Mouse (Mus musculus): ENCODE results near the gene Gna15. TPM values are rescaled to one million over a fixed set of nuclear protein-coding genes. Genes with fewer than 3 reads are reported as not detected.

Gene Gna15
- polyA plus RNA-seq, 1 experiment from 2014 or later: 1.00 TPM

DNA sequence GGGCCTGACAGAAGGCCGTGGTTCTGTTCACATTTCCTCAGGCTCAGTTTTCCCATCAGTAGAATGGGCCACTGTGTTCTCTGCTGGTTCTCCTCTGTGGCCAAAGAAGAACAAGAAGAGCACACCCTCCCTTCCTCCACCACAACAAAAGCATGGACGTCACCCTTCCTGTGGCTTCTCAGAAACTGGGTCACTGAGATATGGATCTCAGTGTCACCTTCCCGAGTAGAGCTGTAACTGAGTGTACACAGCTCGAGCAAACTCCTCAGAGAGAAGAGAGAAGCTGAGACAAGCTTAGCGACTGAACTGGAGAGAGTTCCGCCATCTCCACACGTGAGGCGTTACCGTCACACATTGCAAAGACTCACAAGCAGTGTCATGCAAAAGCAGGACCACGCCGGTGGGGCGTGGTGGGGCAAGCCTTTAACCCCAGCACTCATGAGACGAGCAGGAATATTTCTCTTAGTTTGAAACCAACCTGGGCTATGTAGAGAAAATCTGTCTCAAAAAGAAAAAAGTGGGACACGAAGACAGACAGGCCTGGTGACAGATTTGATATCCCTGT lies 13.7 kb downstream of the Gna15 start:
- ATAC-seq (replicated peaks; ENCODE audit: low FRiP score): no peak
- H3K27ac ChIP-seq: no peak overlapping the region
- H3K4me2 ChIP-seq: no peak overlapping the region
- peaks cover 16% of the 10 kb centered on the region for H3K27me3 ChIP-seq
- 79% methylated on average over 14 of the region's 14 CpGs for WGBS
- H3K9me3 ChIP-seq (replicated peaks): no peaks in the 10 kb centered on the region
- H3K9ac ChIP-seq: no peak overlapping the region
- no peaks in the 10 kb centered on the region for H3K36me3 ChIP-seq
- peaks cover 4% of the 10 kb centered on the region; the same call in 1 of the 2 replicates for H3K4me1 ChIP-seq
- H3K4me3 ChIP-seq (replicated peaks): no peak overlapping the region

DNA sequence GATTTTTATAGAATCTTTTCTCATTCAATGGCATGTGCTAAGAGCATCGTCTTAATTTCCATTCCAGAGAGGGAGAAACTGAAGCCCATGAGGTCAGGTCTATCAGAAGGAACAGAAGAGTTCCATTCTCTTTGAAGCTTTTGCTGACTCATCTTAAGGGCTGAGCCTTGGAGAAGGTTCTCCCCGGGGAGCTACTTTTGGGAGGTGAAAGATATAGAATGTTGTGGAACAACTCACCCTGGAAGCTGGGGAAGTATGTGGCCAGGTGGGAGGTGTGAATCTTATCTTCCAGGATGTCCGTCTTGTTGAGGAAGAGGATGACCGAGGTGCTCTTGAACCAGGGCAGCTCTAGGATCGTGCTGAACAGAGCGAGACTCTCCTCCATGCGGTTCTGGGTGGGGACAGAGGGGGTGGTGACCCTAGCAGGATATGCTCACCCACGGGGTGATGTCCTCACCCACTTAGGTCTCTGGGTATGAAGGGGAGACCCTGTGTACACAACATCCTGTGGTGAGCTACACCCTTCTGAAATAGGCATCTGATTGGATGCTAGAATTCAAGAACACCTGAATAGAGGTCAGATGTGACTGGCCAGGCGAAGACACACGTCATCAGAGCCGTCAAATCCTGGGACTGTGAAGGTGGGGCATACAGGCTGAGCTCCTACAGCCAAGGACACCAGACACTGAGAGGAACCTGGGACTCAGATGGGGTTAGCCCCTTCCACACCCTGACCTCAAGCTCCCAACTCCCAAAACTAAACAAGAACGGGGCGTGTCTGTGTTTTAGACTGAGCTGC lies 16.1 kb downstream of the Gna15 start:
- ATAC-seq (replicated peaks; ENCODE audit: low FRiP score): no peak
- WGBS: 74% methylated on average over 13 of the region's 13 CpGs

GRCm38 (mm10) chr10:81507095-81507494 lies 16.9 kb downstream of the Gna15 start:
- 34% methylated on average over 6 of the region's 6 CpGs for WGBS
- Histone ChIP-seq H3K4me2 (no peak overlapping the region), H3K27me3 (peaks cover 24% of the 10 kb centered on the region), H3K9ac (no peak overlapping the region), H3K4me3 (replicated peaks) (no peak overlapping the region), H3K27ac (no peak overlapping the region), H3K9me3 (replicated peaks) (no peaks in the 10 kb centered on the region), H3K36me3 (no peaks in the 10 kb centered on the region), H3K4me1 (peaks cover 7% of the 10 kb centered on the region)
- no peak for ATAC-seq (replicated peaks; ENCODE audit: low FRiP score)

More for the DNA sequence above, 16.1 kb downstream of the Gna15 start:
- peaks cover 5% of the 10 kb centered on the region; the same call in 1 of the 2 replicates for H3K4me1 ChIP-seq
- H3K27ac ChIP-seq: no peak overlapping the region
- H3K4me2 ChIP-seq: no peak overlapping the region
- peaks cover 29% of the 10 kb centered on the region for H3K27me3 ChIP-seq
- H3K9ac ChIP-seq: no peak overlapping the region
- H3K4me3 ChIP-seq (replicated peaks): no peak overlapping the region
- H3K36me3 ChIP-seq: no peaks in the 10 kb centered on the region
- no peaks in the 10 kb centered on the region for H3K9me3 ChIP-seq (replicated peaks)

GRCm38 (mm10) chr10:81505016-81505664 lies 18.9 kb downstream of the Gna15 start:
- no peaks in the 10 kb centered on the region for H3K9me3 ChIP-seq (replicated peaks)
- no peak overlapping the region for H3K27ac ChIP-seq
- H3K4me3 ChIP-seq (replicated peaks): no peak overlapping the region
- no peak overlapping the region for H3K9ac ChIP-seq
- no peaks in the 10 kb centered on the region for H3K36me3 ChIP-seq
- H3K4me2 ChIP-seq: no peak overlapping the region
- WGBS: 75% methylated on average over 15 of the region's 15 CpGs
- peaks cover 16% of the 10 kb centered on the region for H3K27me3 ChIP-seq
- H3K4me1 ChIP-seq: peaks cover 6% of the 10 kb centered on the region
- no peak for ATAC-seq (replicated peaks; ENCODE audit: low FRiP score)

DNA sequence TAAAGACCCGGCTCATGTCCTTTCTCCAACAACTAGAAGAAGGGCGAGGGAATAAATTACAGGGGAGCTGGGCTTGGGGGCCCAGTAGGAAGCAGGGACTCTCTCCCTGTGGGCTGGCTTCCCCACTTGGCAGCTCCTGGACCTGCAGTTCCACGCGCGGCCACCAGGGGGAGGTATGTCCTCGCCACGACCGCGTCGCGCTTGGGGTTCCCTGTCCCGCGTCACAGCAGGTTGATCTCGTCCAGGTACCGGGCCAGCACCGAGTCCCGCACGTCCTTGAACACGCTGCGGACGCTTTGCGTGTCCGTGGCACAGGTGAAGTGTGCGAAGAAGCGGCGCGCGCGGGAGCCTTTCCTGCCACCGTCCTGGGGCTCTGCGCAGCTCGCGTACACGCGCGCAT lies 21.4 kb downstream of the Gna15 start:
- Histone ChIP-seq H3K4me3 (replicated peaks) (peak overlapping the region; percentile 42), H3K4me2 (peak overlapping the region; percentile 80), H3K36me3 (no peaks in the 10 kb centered on the region), H3K27me3 (peaks cover 16% of the 10 kb centered on the region), H3K9me3 (replicated peaks) (no peaks in the 10 kb centered on the region), H3K27ac (no peak overlapping the region), H3K4me1 (peaks cover 16% of the 10 kb centered on the region), H3K9ac (peak overlapping the region; percentile 41; the same call in 1 of the 2 replicates)
- ATAC-seq (replicated peaks; ENCODE audit: low FRiP score): peak; percentile 19; the same call in 1 of the 2 replicates
- WGBS: 8% methylated on average over 36 of the region's 36 CpGs

GRCm38 (mm10) chr10:81501863-81502262 lies 22.2 kb downstream of the Gna15 start:
- Histone ChIP-seq H3K9me3 (replicated peaks) (no peaks in the 10 kb centered on the region), H3K4me3 (replicated peaks) (no peak overlapping the region), H3K4me2 (no peak overlapping the region), H3K27ac (no peak overlapping the region), H3K36me3 (no peaks in the 10 kb centered on the region), H3K9ac (no peak overlapping the region), H3K27me3 (peaks cover 16% of the 10 kb centered on the region), H3K4me1 (peaks cover 24% of the 10 kb centered on the region)
- no peak for ATAC-seq (replicated peaks; ENCODE audit: low FRiP score)
- WGBS: 83% methylated on average over 5 of the region's 5 CpGs

DNA sequence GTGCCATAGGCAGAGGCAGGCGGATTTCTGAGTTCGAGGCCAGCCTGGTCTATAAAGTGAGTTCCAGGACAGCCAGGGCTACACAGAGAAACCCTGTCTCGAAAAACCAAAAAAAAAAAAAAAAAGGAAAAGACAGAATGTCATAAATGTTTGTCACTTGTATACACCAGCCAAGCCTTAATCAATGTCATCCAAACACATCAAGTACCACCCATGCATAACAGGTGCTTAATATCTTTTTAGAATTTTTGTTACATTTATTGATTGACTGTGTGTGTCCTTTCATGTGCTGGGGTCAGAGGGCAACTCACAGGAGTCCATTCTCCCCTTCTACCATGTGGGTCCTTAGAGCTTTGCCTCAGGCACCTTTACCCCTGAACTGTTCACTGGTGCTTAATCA lies 24.0 kb downstream of the Gna15 start, which contains the start of gene S1pr4:
S1pr4 (minus strand) TSS at position 101 of the 400 bp plus-strand sequence.
- Histone ChIP-seq H3K4me1 (peaks cover 30% of the 10 kb centered on the region), H3K9me3 (replicated peaks) (no peaks in the 10 kb centered on the region), H3K4me2 (no peak within 1 kb of the TSS), H3K4me3 (replicated peaks) (no peak within 1 kb of the TSS), H3K9ac (no peak within 1 kb of the TSS), H3K36me3 (no peaks in the 10 kb centered on the region), H3K27me3 (peaks cover 16% of the 10 kb centered on the region), H3K27ac (no peak within 1 kb of the TSS)
- no peak for ATAC-seq (replicated peaks; ENCODE audit: low FRiP score)
- 86% methylated on average over 3 of the region's 3 CpGs for WGBS

GRCm38 (mm10) chr10:81499250-81499901 lies 24.6 kb downstream of the Gna15 start:
- Histone ChIP-seq H3K4me2 (no peak overlapping the region), H3K4me1 (peaks cover 37% of the 10 kb centered on the region), H3K9ac (no peak overlapping the region), H3K27ac (no peak overlapping the region), H3K27me3 (peaks cover 15% of the 10 kb centered on the region), H3K9me3 (replicated peaks) (no peaks in the 10 kb centered on the region), H3K4me3 (replicated peaks) (no peak overlapping the region), H3K36me3 (no peaks in the 10 kb centered on the region)
- WGBS: 75% methylated on average over 23 of the region's 23 CpGs
- no peak for ATAC-seq (replicated peaks; ENCODE audit: low FRiP score)

GRCm38 (mm10) chr10:81498316-81499249 lies 25.4 kb downstream of the Gna15 start:
- no peak overlapping the region for H3K4me2 ChIP-seq

DNA sequence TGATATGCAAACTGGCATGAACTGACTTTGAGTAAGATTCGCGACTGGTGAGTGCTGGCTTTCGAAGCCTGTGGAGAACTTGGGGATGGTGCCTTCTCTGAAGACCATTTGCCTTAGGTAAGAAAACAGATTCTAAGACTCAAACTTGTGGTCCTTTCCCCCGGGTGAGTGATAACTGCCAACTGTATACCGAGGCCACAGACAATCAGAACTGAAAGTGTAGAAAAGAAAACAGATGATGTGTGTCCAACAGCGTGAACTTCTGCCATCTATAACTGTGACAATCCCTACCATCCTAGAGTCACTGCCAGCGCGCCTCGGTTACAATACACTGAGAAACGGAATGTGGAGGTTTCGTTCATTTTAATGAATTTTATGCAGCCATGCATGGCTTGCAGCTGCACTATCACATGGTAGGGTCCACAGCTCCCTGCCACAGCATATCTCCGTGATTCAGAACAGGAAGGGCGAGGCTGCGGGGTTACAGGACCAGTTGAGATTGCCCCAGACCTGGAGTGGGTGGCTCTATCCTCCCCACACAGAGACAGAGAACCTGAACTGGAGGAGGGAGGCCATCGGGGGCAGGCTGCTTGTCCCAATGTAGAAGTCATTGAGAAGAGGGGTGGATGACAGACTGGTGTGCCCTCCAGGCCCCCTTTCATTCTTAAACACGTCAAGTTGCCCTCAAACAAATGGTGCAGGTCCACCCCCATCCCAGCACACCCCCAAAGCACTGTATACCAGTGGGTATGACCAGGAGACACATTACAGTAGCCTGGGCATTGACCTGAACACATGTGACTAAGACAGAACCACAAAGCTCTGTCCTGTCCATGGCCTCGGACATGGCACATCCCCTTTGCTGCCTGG lies 26.4 kb downstream of the Gna15 start:
- Histone ChIP-seq H3K4me3 (replicated peaks) (peak overlapping the region; percentile 94; the same call in 1 of the 2 replicates), H3K27me3 (no peaks in the 10 kb centered on the region), H3K9me3 (replicated peaks) (no peaks in the 10 kb centered on the region), H3K9ac (peak overlapping the region; percentile 27; the same call in 1 of the 2 replicates), H3K36me3 (peaks cover 12% of the 10 kb centered on the region), H3K27ac (peak overlapping the region; percentile 37; the same call in 1 of the 2 replicates), H3K4me2 (peak overlapping the region; percentile 94), H3K4me1 (peaks cover 40% of the 10 kb centered on the region)
- ATAC-seq (replicated peaks; ENCODE audit: low FRiP score): no peak
- 78% methylated on average over 17 of the region's 17 CpGs for WGBS

More at GRCm38 (mm10) chr10:81498316-81499249, 25.4 kb downstream of the Gna15 start:
- Histone ChIP-seq H3K4me3 (replicated peaks) (no peak overlapping the region), H3K27me3 (peaks cover 9% of the 10 kb centered on the region), H3K9ac (no peak overlapping the region), H3K4me1 (peaks cover 44% of the 10 kb centered on the region), H3K27ac (no peak overlapping the region), H3K36me3 (0 out of 2 replicates have a peak, but pooled peaks cover 3% of the 10 kb centered on the region), H3K9me3 (replicated peaks) (no peaks in the 10 kb centered on the region)
- ATAC-seq (replicated peaks; ENCODE audit: low FRiP score): no peak
- 87% methylated on average over 38 of the region's 38 CpGs for WGBS

All from kidney, embryonic 15.5 days (tissue).